Mouse (Mus musculus) gastrocnemius, adult 8-10 months (tissue): Measurements from ENCODE around the gene Igf1. TPM values are rescaled to one million over a fixed set of nuclear protein-coding genes. Genes with fewer than 3 reads are reported as not detected.

Experiments used
- DNase-seq, 2 experiments: peaks; one replicate each; pipeline ENCODE4 v3.0.0; 2022; ENCODE audit warnings: low spot score in 2 of 2
- total RNA-seq, 4 experiments: library from RNA; stranded (reverse); gene quantifications; 2 replicates each; pipeline ENCODE4 v1.2.4; 2022

Igf1 gene
- total RNA-seq, 4 experiments from 2014 or later = 4.8 to 9.8 (median 6.7) TPM

- peak in 1 of 2 experiments; percentile 7 for DNase-seq
Measured at GRCm38 (mm10) chr10:87860181-87861103, 2.4 kb downstream of the Igf1 start.

- DNase-seq = no peak
Measured at GRCm38 (mm10) chr10:87861104-87861455, 3.0 kb downstream of the Igf1 start.

- DNase-seq = peak; percentile 44 to 51
Measured at GRCm38 (mm10) chr10:87862899-87863298, 4.8 kb downstream of the Igf1 start.

- DNase-seq = no peak
Measured at GRCm38 (mm10) chr10:87863326-87863725, 5.3 kb downstream of the Igf1 start.

DNA sequence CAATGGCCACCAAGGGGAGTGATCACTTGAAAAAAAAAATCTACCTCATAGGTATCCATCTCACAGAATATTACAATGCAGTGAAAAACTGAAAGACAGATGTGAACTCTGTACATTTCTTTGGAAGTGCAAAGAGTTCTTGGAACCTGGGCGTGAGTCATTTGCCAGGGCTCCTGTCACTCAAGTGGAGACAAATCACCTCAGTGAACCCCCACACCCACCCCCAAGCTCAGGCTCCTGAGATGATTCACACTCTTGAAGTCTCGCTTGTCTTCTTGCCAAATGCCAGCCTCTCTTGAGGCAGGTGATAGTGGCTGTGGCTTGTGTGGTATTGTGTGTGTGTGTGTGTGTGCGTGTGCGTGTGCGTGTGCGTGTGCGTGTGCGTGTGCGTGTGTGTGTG is 7.6 kb downstream of the Igf1 start:
- no peak for DNase-seq

DNA sequence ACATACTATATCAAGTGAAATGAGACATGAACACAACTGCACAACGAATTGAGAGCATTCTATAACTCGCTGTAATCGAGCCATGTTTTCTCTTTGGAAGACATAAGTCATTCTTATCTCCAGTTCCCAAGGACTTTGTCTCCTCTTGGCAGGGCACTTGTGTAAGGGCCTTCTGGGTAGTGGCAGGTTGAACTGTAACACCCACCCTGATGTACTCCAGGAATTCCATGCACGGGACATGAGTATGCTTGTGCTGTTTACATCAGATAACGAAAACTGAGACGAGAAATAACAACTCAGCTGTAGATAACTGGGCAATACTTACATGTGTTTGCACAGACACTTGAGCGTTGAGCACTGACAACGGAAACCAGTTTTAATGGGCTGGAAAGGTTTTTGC is 8.4 kb downstream of the Igf1 start:
- no peak for DNase-seq

- DNase-seq = no peak
Measured at GRCm38 (mm10) chr10:87867217-87867616, 9.2 kb downstream of the Igf1 start.

DNA sequence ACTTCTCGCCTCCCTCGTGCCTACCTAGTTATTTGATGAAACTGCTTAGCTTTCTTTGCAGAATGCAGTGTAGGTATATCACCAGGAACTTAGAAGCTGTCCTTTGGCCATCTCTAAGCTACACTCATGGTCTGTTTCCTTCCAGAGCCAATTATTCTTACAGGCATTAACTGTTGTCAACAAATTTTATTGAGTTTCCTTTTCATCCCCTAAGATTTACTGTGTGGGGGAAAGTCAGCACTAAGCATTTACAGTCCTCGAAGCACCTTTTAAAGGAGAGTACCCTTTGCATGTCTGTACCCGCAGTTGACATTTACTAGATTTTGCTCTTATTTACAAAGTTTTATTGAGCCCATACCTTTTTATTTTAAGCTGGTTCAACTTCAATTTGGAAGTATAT is 9.6 kb downstream of the Igf1 start:
- DNase-seq = no peak

- no peak for DNase-seq
Measured at GRCm38 (mm10) chr10:87868349-87869053, 10.4 kb downstream of the Igf1 start.

DNA sequence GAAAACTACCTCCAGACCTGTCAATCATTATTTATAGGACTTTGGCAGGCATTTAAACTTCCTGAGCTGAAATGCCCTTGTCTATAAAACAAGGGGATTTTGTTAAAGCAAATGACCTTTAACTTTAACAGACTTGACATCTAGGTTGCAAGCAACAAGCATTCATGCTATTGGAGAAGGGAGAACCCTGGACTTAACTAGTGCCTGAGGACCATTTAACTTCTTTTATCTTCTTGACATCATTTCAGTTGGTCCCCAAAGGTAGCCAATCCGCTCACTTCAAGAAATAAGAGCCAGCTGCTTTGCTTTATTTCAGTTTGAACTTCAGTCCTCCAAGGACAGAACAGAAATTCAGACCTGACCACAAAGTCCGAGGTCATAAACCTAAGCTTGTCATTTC is 11.1 kb downstream of the Igf1 start:
- no peak for DNase-seq

DNA sequence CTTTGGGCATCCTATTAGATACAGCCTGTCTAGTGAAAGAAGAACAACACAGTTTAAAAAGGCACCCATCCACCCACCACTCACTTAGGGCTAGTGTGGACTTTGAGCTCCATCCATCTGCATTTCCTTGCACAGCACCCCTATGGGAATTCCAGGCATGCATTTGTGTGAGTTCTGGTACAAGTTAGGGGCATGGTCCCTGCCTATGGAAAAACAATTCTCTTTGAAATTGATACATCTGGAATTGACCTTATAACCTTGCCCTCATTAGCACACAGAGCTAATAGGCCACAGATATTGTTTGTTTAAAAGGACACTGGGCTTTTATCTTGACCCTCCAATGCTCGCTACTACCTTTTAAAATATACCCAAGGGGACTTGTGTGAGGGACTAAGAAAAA is 11.6 kb downstream of the Igf1 start:
- no peak for DNase-seq

GRCm38 (mm10) chr10:87871863-87872647 is 14.0 kb downstream of the Igf1 start:
- DNase-seq = no peak

DNA sequence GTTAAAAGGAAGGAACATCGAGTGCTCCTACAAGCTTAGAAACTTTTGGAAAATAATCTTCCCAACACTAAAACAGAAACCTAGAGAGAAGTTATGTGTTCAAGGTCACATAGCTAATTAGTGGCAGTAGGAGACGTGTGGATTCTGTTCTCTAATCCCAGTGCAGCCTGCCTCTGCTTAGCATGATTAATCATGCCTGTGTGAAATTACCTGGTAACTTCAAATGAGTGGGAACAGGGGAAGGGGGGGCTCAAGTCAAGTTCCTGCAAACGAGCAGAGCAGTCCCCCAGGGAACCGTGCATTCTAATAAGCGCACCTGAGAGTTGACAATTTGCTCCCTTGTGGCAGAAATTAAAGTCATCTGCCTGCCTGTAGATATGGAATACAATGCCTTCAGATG is 14.8 kb downstream of the Igf1 start:
- no peak for DNase-seq

GRCm38 (mm10) chr10:87873516-87873915 is 15.5 kb downstream of the Igf1 start:
- no peak for DNase-seq

- no peak for DNase-seq
Measured at GRCm38 (mm10) chr10:87880071-87880785, 22.2 kb downstream of the Igf1 start.

DNA sequence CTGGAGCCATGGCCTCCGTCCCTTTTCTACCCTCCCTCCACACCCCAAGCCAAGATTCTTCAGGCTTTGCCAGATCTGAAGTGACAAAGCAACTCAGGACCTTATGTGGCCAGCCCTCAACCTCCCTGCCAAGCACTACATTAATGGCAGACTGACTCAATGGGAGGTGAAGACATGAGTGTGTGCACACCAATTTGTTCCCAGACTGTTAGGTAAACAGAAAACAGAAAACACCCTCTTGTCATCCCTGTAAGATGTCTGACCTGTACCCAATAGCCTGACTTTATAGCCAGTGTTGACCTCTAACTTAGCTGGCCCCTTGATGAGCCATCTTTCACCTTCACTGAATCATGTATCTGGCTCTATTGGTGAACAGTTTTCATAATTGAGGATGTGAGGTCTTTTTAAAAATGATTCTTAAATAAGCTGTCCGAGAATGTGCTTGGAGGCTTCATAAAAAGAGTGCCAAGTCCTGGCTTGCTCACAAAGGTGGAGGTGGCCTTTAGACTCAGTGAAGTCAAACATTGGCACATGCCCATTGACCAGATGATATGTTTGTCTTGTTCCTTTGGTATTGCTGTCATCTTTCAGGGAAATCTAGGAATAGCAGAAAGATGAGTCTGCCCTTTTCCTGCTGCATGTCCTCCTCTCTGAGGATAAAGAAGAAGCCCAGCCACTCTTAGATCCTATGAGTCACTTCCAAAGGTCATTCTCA is 27.4 kb downstream of the Igf1 start:
- DNase-seq = no peak

DNA sequence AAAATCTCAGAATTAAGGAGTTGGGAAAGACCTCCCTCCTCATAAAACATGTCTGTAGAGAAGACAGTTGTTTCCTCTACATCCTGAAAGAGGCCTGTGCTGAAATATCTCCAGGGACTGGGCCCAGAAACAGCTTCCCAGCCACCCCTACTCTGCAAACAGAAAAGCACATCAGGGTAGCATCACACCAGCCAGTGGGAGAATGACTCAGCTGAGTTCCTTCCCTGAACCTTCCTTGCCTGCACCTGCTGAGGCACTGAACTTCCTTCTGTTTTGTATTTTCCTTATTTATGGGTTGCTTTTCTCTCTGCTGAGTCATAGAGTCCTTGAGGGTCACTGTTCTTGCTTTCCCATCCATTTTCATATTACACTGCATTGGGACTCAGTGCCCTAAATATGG is 31.8 kb downstream of the Igf1 start:
- DNase-seq = no peak

GRCm38 (mm10) chr10:87892256-87892655 is 34.2 kb downstream of the Igf1 start:
- DNase-seq = no peak

DNA sequence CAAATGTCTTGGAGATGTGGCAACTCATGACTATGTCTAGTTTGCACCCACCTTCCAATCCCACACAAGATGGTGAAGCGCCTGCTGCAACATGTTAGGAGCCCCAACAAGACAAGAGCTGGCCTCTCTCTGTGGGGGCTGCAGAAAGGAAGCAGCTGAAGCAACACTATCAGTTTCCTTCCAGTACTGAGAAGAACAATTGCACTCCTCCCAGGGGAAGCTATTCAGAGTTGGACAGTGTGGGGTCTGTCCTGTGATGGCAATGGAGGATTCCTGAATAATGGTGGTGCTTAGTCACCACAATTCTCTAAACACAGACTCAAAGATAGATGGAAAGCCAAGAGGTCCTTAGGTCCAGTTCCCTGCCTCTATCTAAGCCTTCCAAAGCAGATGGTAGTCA is 35.2 kb downstream of the Igf1 start:
- DNase-seq = no peak

GRCm38 (mm10) chr10:87894461-87895120 is 36.5 kb downstream of the Igf1 start:
- DNase-seq = no peak
